Mouse (Mus musculus) testis, adult 2 months (tissue): ENCODE data around the gene Tjp1.

Experiments
- CTCF ChIP-seq: fragments of 200-500 bp; IDR thresholded peaks from 2 replicates; pipeline ENCODE4 v1.5.1; 2012; ENCODE audit warnings: low read depth, mild to moderate bottlenecking, inconsistent platforms, low read length, moderate library complexity; ENCODE audit not compliant: control insufficient read depth, insufficient read depth, insufficient replicate concordance
- POLR2A ChIP-seq: fragments of 200-500 bp; IDR thresholded peaks from 2 replicates; pipeline ENCODE4 v1.6.1; 2012; ENCODE audit warnings: low read depth, mild to moderate bottlenecking, inconsistent platforms, low read length, moderate library complexity; ENCODE audit not compliant: control insufficient read depth

- no peak for TF ChIP-seq CTCF
- no peak for TF ChIP-seq POLR2A
Measured at GRCm38 (mm10) chr7:65315182-65315581, 212.4 kb downstream of the Tjp1 start.
